Mouse (Mus musculus) heart, adult 2 months (tissue): ENCODE measurements around the gene Plekha1. TPM values are rescaled to one million over a fixed set of nuclear protein-coding genes. Genes with fewer than 3 reads are reported as not detected.

ENCODE experiments used
- DNase-seq, 2 experiments: peaks; one replicate each; pipeline ENCODE4 v3.0.0; 2021
- H3K27ac ChIP-seq: fragments of 200-600 bp; 2 replicates; pipeline ENCODE4 v1.8.1; 2022
- H3K27me3 ChIP-seq: fragments of 200-500 bp; 2 replicates; pipeline ENCODE4 v1.6.1; 2012; ENCODE audit warnings: mild to moderate bottlenecking, low read length, inconsistent platforms, mixed read lengths; ENCODE audit not compliant: control insufficient read depth, insufficient read depth
- H3K36me3 ChIP-seq: fragments of 200-500 bp; 2 replicates; pipeline ENCODE4 v1.6.1; 2012; ENCODE audit warnings: low read length, inconsistent platforms; ENCODE audit not compliant: control insufficient read depth, insufficient read depth
- H3K4me1 ChIP-seq: fragments of 200-500 bp; 2 replicates; pipeline ENCODE4 v1.6.1; 2011; ENCODE audit warnings: low read length; ENCODE audit not compliant: control insufficient read depth, insufficient read depth
- H3K4me3 ChIP-seq: fragments of 200-600 bp; 2 replicates; pipeline ENCODE4 v1.8.1; 2022
- H3K79me2 ChIP-seq: fragments of 200-500 bp; replicated peaks from 2 replicates; pipeline ENCODE4 v1.6.1; 2012; ENCODE audit warnings: mild to moderate bottlenecking, inconsistent platforms, low read length, moderate library complexity, mixed read lengths; ENCODE audit not compliant: control insufficient read depth, insufficient read depth
- H3K9ac ChIP-seq: fragments of 200-500 bp; 2 replicates; pipeline ENCODE4 v1.6.1; 2012; ENCODE audit warnings: low read depth, mild to moderate bottlenecking, control low read depth, inconsistent platforms, low read length, mixed read lengths
- CTCF ChIP-seq: fragments of 200-600 bp; IDR thresholded peaks from 2 replicates; pipeline ENCODE4 v1.8.1; 2022; ENCODE audit warnings: antibody characterized with exemption, mild to moderate bottlenecking, moderate library complexity
- EP300 ChIP-seq: fragments of 200-500 bp; IDR thresholded peaks from 2 replicates; pipeline ENCODE4 v1.6.1; 2011; ENCODE audit warnings: low read depth, low read length, control low read depth; ENCODE audit not compliant: insufficient read depth
- POLR2A ChIP-seq: fragments of 200-500 bp; IDR thresholded peaks from 2 replicates; pipeline ENCODE4 v1.6.1; 2011; ENCODE audit warnings: mild to moderate bottlenecking, low read depth, low read length, control low read depth; ENCODE audit not compliant: insufficient read depth
- WGBS: fragments of 180-500 bp; shearing (Covaris S2); methylation state at CpG from one replicate; pipeline ENCODE4 v1.1.7; 2018; 5-methylcytosine and 5-hydroxymethylcytosine counted together
- intact Hi-C: fragments of 180-260 bp; cut with DNase I; formaldehyde crosslinking; loops from one replicate; pipeline ENCODE4 v1.15.1; 2025
- polyA plus RNA-seq: library from polyadenylated mRNA; depleted of rRNA; stranded (reverse); fragments of >200 nt; gene quantifications from 2 replicates; pipeline ENCODE4 v1.2.3, GENCODE M21; 2012
- total RNA-seq, 2 experiments: library from RNA; stranded (reverse); gene quantifications; 2 replicates each; pipeline ENCODE4 v1.2.3; 2021

Gene Plekha1
- total and polyA plus RNA-seq, 3 experiments = 33.3 to 41.3 (median 40.0) TPM

DNA sequence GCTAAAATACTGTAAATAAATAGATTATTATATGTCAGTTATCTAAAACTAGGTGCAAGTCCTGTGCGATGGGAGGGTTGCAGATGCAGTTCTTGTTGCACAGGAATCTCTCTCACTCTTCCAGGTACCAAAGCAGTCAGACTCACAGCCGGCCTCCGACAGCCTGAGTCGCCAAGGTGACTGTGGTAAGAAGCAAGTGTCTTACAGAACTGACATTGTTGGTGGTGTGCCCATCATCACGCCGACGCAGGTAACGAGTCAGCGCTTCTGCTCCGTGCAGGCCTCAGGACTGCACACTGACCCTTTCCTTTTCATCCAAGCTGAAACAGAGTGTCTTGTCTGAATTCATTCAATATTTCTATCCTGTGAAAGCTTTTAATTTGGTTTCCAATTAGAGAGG is 31.6 kb downstream of the Plekha1 start:
- no peaks in the 10 kb centered on the region for H3K27me3 ChIP-seq
- no peaks in the 10 kb centered on the region for H3K79me2 ChIP-seq
- DNase-seq = no peak
- intact Hi-C loops = no loop called here
- no peak overlapping the region for H3K4me3 ChIP-seq
- WGBS = 94% methylated on average over 10 of the region's 10 CpGs
- H3K27ac ChIP-seq = no peak overlapping the region
- peaks cover 4% of the 10 kb centered on the region; the same call in 1 of the 2 replicates for H3K36me3 ChIP-seq
- TF ChIP-seq POLR2A = no peak
- TF ChIP-seq CTCF = no peak
- no peak for TF ChIP-seq EP300
- no peak overlapping the region for H3K9ac ChIP-seq
- no peaks in the 10 kb centered on the region; the same call in 1 of the 2 replicates for H3K4me1 ChIP-seq

- intact Hi-C loops = no loop called here
- no peaks in the 10 kb centered on the region for H3K79me2 ChIP-seq
- no peak overlapping the region for H3K9ac ChIP-seq
- H3K4me3 ChIP-seq = no peak overlapping the region
- no peaks in the 10 kb centered on the region for H3K27me3 ChIP-seq
- TF ChIP-seq POLR2A = no peak
- TF ChIP-seq EP300 = no peak
- TF ChIP-seq CTCF = peak; percentile 58
- peaks cover 1% of the 10 kb centered on the region; the same call in 1 of the 2 replicates for H3K36me3 ChIP-seq
- no peak for DNase-seq
- 81% methylated on average over 4 of the region's 4 CpGs for WGBS
- H3K27ac ChIP-seq = no peak overlapping the region
- no peaks in the 10 kb centered on the region for H3K4me1 ChIP-seq
Observed at GRCm38 (mm10) chr7:130898373-130898772, 32.8 kb downstream of the Plekha1 start.

GRCm38 (mm10) chr7:130900233-130900848 is 34.8 kb downstream of the Plekha1 start:
- H3K9ac ChIP-seq = no peak overlapping the region
- no peak for DNase-seq
- no peak overlapping the region for H3K27ac ChIP-seq
- no peaks in the 10 kb centered on the region for H3K4me1 ChIP-seq
- no peaks in the 10 kb centered on the region for H3K27me3 ChIP-seq
- intact Hi-C loops = no loop called here
- no peak overlapping the region for H3K4me3 ChIP-seq
- 93% methylated on average over 5 of the region's 5 CpGs for WGBS
- H3K79me2 ChIP-seq = no peaks in the 10 kb centered on the region
- H3K36me3 ChIP-seq = no peaks in the 10 kb centered on the region
- no peak for TF ChIP-seq POLR2A
- no peak for TF ChIP-seq CTCF
- TF ChIP-seq EP300 = no peak

- no peaks in the 10 kb centered on the region for H3K36me3 ChIP-seq
- no peak for DNase-seq
- no peak overlapping the region for H3K27ac ChIP-seq
- WGBS = 96% methylated on average over 1 of the region's 1 CpGs
- H3K4me1 ChIP-seq = no peaks in the 10 kb centered on the region
- TF ChIP-seq CTCF (no peak), POLR2A (no peak), EP300 (no peak)
- no peak overlapping the region for H3K4me3 ChIP-seq
- no peaks in the 10 kb centered on the region for H3K79me2 ChIP-seq
- H3K27me3 ChIP-seq = no peaks in the 10 kb centered on the region
- intact Hi-C loops = no loop called here
- no peak overlapping the region for H3K9ac ChIP-seq
Observed at GRCm38 (mm10) chr7:130902929-130903328, 37.4 kb downstream of the Plekha1 start.

- DNase-seq = peak; percentile 32 to 40
- H3K4me1 ChIP-seq = no peaks in the 10 kb centered on the region
- H3K36me3 ChIP-seq = no peaks in the 10 kb centered on the region
- no peak overlapping the region for H3K4me3 ChIP-seq
- no peak overlapping the region for H3K27ac ChIP-seq
- TF ChIP-seq POLR2A = no peak
- TF ChIP-seq EP300 = no peak
- TF ChIP-seq CTCF = no peak
- WGBS = 81% methylated on average over 16 of the region's 16 CpGs
- H3K27me3 ChIP-seq = no peaks in the 10 kb centered on the region
- no peaks in the 10 kb centered on the region for H3K79me2 ChIP-seq
- H3K9ac ChIP-seq = no peak overlapping the region
- intact Hi-C loops = no loop called here
Observed at GRCm38 (mm10) chr7:130903505-130904074, 38.0 kb downstream of the Plekha1 start.

DNA sequence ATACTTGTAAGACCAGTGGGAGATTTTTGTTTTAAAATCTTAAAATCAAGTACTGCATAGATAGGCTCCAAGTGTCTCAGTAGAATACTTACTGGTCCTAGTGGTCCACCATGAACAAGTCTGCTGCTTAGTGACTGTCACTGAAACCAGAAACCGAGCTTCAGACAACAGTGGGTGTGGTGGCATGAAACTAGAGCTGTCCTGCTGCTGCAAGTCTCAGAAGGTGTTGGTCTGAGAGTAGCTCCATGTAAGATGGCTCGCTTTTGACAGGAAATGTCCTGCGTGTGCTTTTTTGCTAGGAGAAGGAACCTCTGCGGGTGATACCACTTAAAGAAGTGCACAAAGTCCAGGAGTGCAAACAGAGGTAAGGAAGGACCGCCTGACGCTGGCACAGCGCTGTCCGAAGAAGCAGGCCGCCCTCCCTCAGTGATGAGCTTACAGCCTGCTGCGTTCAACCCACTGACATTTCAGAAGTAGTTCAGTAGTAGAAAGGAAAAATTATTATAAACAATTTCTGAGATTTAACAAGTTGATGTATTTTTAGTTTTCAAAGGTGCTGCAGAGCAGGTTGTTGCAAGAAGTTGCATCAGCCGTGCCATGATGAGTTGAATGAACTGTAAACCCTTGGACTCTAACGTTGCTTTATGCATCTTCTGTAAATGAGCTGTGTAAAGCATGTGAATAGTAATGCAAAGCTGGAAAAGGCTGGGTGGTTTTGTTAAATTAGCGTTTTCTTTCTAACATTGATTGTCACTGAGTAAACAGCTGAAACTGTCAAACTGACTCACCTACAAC is 39.2 kb downstream of the Plekha1 start:
- Histone ChIP-seq H3K27ac (no peak overlapping the region), H3K79me2 (no peaks in the 10 kb centered on the region), H3K4me1 (no peaks in the 10 kb centered on the region), H3K9ac (no peak overlapping the region), H3K27me3 (no peaks in the 10 kb centered on the region), H3K4me3 (no peak overlapping the region), H3K36me3 (no peaks in the 10 kb centered on the region; the same call in 1 of the 2 replicates)
- TF ChIP-seq POLR2A (no peak), EP300 (no peak), CTCF (no peak)
- DNase-seq = no peak
- 91% methylated on average over 13 of the region's 13 CpGs for WGBS
- intact Hi-C loops = loop anchor here (5.0 kb wide), 1 partner anchor 37 kb away; the partner anchor contains the start of gene Plekha1
